Mouse (Mus musculus): ENCODE measurements around the gene Ndc1. TPM values are rescaled to one million over a fixed set of nuclear protein-coding genes. Genes with fewer than 3 reads are reported as not detected.
A peak's percentile ranks its signal among the peaks of the same experiment; 100 is the strongest.

Gene Ndc1
- polyA plus RNA-seq, 1 experiment from 2014 or later = 54.5 TPM

DNA sequence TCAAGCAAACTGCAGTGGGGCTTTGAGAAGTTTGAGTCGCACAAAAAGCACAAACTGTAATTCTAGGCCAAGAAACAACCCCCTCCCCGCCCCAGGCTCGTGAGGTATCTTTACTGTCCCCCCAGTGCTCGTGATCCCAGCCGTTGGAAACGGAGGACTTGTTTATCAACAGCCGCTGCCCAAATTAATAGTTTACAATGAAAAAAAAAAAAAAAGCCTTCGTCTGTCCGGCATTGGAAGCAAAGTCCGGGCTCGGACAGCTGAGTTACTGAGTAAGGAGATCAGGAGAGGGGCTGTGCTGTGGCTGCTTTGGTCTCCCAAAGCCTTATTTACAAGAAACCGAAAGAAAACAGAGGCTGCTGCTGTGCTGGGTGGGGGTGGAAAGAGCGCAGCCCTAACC lies 72.7 kb downstream of the Ndc1 start:
- no peaks in the 10 kb centered on the region for H3K36me3 ChIP-seq (ENCODE audit: control insufficient read depth, insufficient read depth, low read length)
- peaks cover 26% of the 10 kb centered on the region for H3K27me3 ChIP-seq (ENCODE audit: control insufficient read depth, insufficient read depth, low read length)
- 19% methylated on average over 13 of the region's 13 CpGs for WGBS
- no peak for DNase-seq (ENCODE audit: low spot score)
- H3K27ac ChIP-seq (ENCODE audit: low read depth, low read length) = no peak overlapping the region
- ATAC-seq (replicated peaks; ENCODE audit: low FRiP score) = no peak
- no peak overlapping the region for H3K4me3 ChIP-seq (ENCODE audit: low read depth, low read length)
- H3K4me1 ChIP-seq (replicated peaks; ENCODE audit: control insufficient read depth, insufficient read depth, low read length) = peaks cover 10% of the 10 kb centered on the region; the same call in 1 of the 2 replicates
- H3K9me3 ChIP-seq (ENCODE audit: control insufficient read depth, low read length) = no peaks in the 10 kb centered on the region
- H3K9ac ChIP-seq (ENCODE audit: low read length) = no peak overlapping the region
- H3K4me2 ChIP-seq (ENCODE audit: low read depth, low read length, severe bottlenecking) = peak overlapping the region; percentile 22; the same call in 1 of the 2 replicates

GRCm38 (mm10) chr4:107442288-107442687 lies 74.7 kb downstream of the Ndc1 start:
- no peaks in the 10 kb centered on the region for H3K9me3 ChIP-seq (ENCODE audit: control insufficient read depth, low read length)
- H3K36me3 ChIP-seq (ENCODE audit: control insufficient read depth, insufficient read depth, low read length) = no peaks in the 10 kb centered on the region
- 68% methylated on average over 11 of the region's 11 CpGs for WGBS
- no peak overlapping the region for H3K4me3 ChIP-seq (ENCODE audit: low read depth, low read length)
- peaks cover 12% of the 10 kb centered on the region; the same call in 1 of the 2 replicates for H3K27me3 ChIP-seq (ENCODE audit: control insufficient read depth, insufficient read depth, low read length)
- H3K4me1 ChIP-seq (replicated peaks; ENCODE audit: control insufficient read depth, insufficient read depth, low read length) = peaks cover 7% of the 10 kb centered on the region; the same call in 1 of the 2 replicates
- no peak overlapping the region for H3K27ac ChIP-seq (ENCODE audit: low read depth, low read length)
- ATAC-seq (replicated peaks; ENCODE audit: low FRiP score) (no peak), DNase-seq (ENCODE audit: low spot score) (no peak)
- no peak overlapping the region for H3K4me2 ChIP-seq (ENCODE audit: low read depth, low read length, severe bottlenecking)
- no peak overlapping the region for H3K9ac ChIP-seq (ENCODE audit: low read length)

DNA sequence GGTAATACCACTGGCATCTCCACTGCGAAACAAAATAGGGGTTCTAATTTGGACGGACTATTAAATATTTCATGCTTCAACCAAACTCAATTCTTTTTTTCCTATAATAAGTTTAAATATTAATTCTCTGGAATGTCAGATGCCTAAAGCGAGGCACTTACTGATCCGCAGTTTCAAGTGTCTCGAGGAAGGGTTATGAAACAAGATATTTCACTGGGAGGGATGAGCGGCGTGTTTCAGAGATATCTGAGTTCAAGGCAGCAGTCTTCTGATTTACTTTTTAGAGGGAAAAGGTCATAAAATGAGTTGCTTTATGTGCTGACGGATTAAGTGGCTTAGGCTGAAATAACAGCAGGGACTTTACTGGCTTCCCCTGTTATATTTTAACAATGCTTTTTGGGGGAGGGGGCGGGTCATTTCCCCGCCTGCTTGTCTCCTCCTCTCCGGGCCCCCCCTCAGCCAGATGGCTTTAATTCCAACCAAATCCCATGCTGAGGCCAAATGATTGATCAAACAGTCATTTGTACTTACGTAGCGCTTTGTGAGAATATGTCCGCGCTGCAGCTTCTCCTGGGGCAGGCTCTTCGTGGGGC lies 75.4 kb downstream of the Ndc1 start:
- Histone ChIP-seq H3K4me1 (replicated peaks; ENCODE audit: control insufficient read depth, insufficient read depth, low read length) (peaks cover 7% of the 10 kb centered on the region; the same call in 1 of the 2 replicates), H3K27me3 (ENCODE audit: control insufficient read depth, insufficient read depth, low read length) (peaks cover 7% of the 10 kb centered on the region; the same call in 1 of the 2 replicates), H3K9ac (ENCODE audit: low read length) (no peak overlapping the region), H3K27ac (ENCODE audit: low read depth, low read length) (no peak overlapping the region), H3K36me3 (ENCODE audit: control insufficient read depth, insufficient read depth, low read length) (no peaks in the 10 kb centered on the region), H3K4me2 (ENCODE audit: low read depth, low read length, severe bottlenecking) (no peak overlapping the region), H3K4me3 (ENCODE audit: low read depth, low read length) (no peak overlapping the region), H3K9me3 (ENCODE audit: control insufficient read depth, low read length) (no peaks in the 10 kb centered on the region)
- ATAC-seq (replicated peaks; ENCODE audit: low FRiP score) (no peak), DNase-seq (ENCODE audit: low spot score) (no peak)
- 32% methylated on average over 16 of the region's 16 CpGs for WGBS

- peaks cover 6% of the 10 kb centered on the region; the same call in 1 of the 2 replicates for H3K27me3 ChIP-seq (ENCODE audit: control insufficient read depth, insufficient read depth, low read length)
- no peak overlapping the region for H3K4me3 ChIP-seq (ENCODE audit: low read depth, low read length)
- H3K36me3 ChIP-seq (ENCODE audit: control insufficient read depth, insufficient read depth, low read length) = no peaks in the 10 kb centered on the region
- no peak for ATAC-seq (replicated peaks; ENCODE audit: low FRiP score)
- H3K27ac ChIP-seq (ENCODE audit: low read depth, low read length) = no peak overlapping the region
- H3K9me3 ChIP-seq (ENCODE audit: control insufficient read depth, low read length) = no peaks in the 10 kb centered on the region
- no peak overlapping the region for H3K9ac ChIP-seq (ENCODE audit: low read length)
- WGBS = 46% methylated on average over 11 of the region's 11 CpGs
- H3K4me1 ChIP-seq (replicated peaks; ENCODE audit: control insufficient read depth, insufficient read depth, low read length) = peaks cover 7% of the 10 kb centered on the region; the same call in 1 of the 2 replicates
- no peak overlapping the region for H3K4me2 ChIP-seq (ENCODE audit: low read depth, low read length, severe bottlenecking)
- no peak for DNase-seq (ENCODE audit: low spot score)
Observed at GRCm38 (mm10) chr4:107443621-107444020, 76.0 kb downstream of the Ndc1 start.

DNA sequence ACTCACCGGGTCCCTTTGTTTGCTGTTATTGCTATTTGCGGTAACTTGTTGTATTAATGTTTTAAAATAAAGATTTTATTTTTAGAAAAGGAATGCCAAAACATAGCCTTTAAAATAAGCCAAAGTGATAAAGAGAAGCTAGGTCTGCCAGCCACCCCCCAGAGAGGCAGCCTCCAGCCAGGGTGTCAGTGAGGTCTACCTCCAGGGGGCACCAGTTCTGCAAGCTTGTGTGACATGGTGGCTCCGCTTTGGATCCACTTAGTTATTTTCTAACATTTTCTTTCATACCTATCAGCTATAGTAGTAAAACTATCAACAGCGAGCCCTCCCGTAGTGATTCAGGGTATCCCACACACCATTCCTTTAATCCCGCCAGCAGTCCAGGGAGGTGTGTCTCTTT lies 80.9 kb downstream of the Ndc1 start:
- no peak overlapping the region for H3K4me2 ChIP-seq (ENCODE audit: low read depth, low read length, severe bottlenecking)
- WGBS = 92% methylated on average over 6 of the region's 6 CpGs

DNA sequence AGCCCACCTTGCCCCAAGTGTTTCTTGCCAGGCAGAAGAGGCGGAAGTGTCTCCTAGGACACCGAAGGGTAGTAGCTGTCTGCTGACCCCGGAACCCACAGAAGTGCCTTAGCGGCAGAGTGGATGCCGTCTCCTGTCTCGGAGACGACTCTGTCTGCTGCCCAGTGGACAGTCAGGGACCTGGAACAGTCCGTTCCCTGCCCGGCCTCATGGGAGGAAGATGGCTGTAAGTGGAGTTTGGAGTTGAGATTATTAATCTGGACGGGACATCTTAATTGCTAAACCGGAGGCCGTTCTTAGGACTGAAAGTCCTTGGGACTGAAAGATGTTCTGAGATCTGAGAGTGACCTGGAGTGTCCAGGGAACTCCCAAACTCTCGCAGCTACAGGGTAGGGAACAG lies 81.9 kb downstream of the Ndc1 start:
- no peak for DNase-seq (ENCODE audit: low spot score)
- ATAC-seq (replicated peaks; ENCODE audit: low FRiP score) = no peak
- Histone ChIP-seq H3K27ac (ENCODE audit: low read depth, low read length) (no peak overlapping the region), H3K36me3 (ENCODE audit: control insufficient read depth, insufficient read depth, low read length) (no peaks in the 10 kb centered on the region), H3K9me3 (ENCODE audit: control insufficient read depth, low read length) (no peaks in the 10 kb centered on the region), H3K9ac (ENCODE audit: low read length) (no peak overlapping the region), H3K4me2 (ENCODE audit: low read depth, low read length, severe bottlenecking) (no peak overlapping the region), H3K4me1 (replicated peaks; ENCODE audit: control insufficient read depth, insufficient read depth, low read length) (0 out of 2 replicates have a peak, but pooled peaks cover 3% of the 10 kb centered on the region), H3K27me3 (ENCODE audit: control insufficient read depth, insufficient read depth, low read length) (no peaks in the 10 kb centered on the region), H3K4me3 (ENCODE audit: low read depth, low read length) (no peak overlapping the region)
- 87% methylated on average over 13 of the region's 13 CpGs for WGBS

More for the DNA sequence above, 80.9 kb downstream of the Ndc1 start:
- ATAC-seq (replicated peaks; ENCODE audit: low FRiP score) = no peak
- H3K27ac ChIP-seq (ENCODE audit: low read depth, low read length) = no peak overlapping the region
- peaks cover 5% of the 10 kb centered on the region; the same call in 1 of the 2 replicates for H3K4me1 ChIP-seq (replicated peaks; ENCODE audit: control insufficient read depth, insufficient read depth, low read length)
- DNase-seq (ENCODE audit: low spot score) = no peak
- H3K36me3 ChIP-seq (ENCODE audit: control insufficient read depth, insufficient read depth, low read length) = no peaks in the 10 kb centered on the region
- H3K9ac ChIP-seq (ENCODE audit: low read length) = no peak overlapping the region
- no peak overlapping the region for H3K4me3 ChIP-seq (ENCODE audit: low read depth, low read length)
- H3K27me3 ChIP-seq (ENCODE audit: control insufficient read depth, insufficient read depth, low read length) = peaks cover 3% of the 10 kb centered on the region; the same call in 1 of the 2 replicates
- no peaks in the 10 kb centered on the region for H3K9me3 ChIP-seq (ENCODE audit: control insufficient read depth, low read length)

GRCm38 (mm10) chr4:107452266-107453015 lies 84.9 kb downstream of the Ndc1 start:
- Histone ChIP-seq H3K9me3 (ENCODE audit: control insufficient read depth, low read length) (no peaks in the 10 kb centered on the region), H3K27ac (ENCODE audit: low read depth, low read length) (no peak overlapping the region)

DNA sequence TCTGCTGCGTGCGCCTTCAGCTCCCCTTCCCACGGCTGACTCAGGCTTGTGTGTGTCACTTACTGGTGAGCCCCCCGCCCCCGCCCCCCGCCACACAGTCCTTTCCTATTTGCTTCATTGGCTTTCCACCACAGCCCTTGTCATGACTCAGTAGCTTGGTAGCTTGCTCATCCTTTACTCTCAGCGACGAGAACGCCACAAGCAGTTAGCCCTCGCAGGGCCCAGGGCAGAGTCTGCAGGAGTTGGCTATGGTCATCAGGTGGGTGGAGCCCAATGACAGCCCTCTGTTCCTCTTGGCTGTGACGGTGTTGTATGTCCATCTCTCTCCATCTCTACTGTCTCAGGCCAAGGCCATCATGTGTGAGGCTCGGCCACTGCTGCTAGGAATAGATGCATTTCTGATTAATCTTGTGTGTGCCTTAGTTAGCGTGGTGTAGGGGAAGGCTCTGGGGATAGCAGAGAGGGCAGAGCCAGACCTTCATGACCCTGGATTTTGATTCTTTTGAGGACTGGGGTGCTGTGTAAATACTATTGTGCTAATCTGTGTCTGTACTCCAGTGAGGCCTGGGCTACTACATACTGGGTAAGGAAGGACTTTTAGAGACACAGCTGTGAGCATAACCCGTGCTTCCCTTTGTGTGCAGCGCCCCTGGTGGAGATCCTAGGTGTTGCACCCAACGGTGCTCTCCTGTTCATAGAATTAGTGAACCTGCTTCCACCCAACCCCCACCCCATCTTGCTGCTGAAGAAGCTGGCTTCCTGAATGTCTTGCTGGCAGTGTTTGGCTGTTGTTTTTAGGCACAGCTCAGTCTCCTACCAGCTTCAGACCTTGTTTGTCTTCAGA lies 85.8 kb downstream of the Ndc1 start:
- Histone ChIP-seq H3K4me3 (ENCODE audit: low read depth, low read length) (no peak overlapping the region), H3K27me3 (ENCODE audit: control insufficient read depth, insufficient read depth, low read length) (no peaks in the 10 kb centered on the region), H3K27ac (ENCODE audit: low read depth, low read length) (no peak overlapping the region), H3K36me3 (ENCODE audit: control insufficient read depth, insufficient read depth, low read length) (no peaks in the 10 kb centered on the region), H3K4me1 (replicated peaks; ENCODE audit: control insufficient read depth, insufficient read depth, low read length) (0 out of 2 replicates have a peak, but pooled peaks cover 3% of the 10 kb centered on the region), H3K9ac (ENCODE audit: low read length) (peak overlapping the region; percentile 16; the same call in 1 of the 2 replicates), H3K4me2 (ENCODE audit: low read depth, low read length, severe bottlenecking) (no peak overlapping the region), H3K9me3 (ENCODE audit: control insufficient read depth, low read length) (no peaks in the 10 kb centered on the region)
- ATAC-seq (replicated peaks; ENCODE audit: low FRiP score) = peak; percentile 84
- 61% methylated on average over 16 of the region's 16 CpGs for WGBS
- DNase-seq (ENCODE audit: low spot score) = peak; percentile 94

More at GRCm38 (mm10) chr4:107452266-107453015, 84.9 kb downstream of the Ndc1 start:
- Histone ChIP-seq H3K9ac (ENCODE audit: low read length) (no peak overlapping the region), H3K4me2 (ENCODE audit: low read depth, low read length, severe bottlenecking) (no peak overlapping the region), H3K4me3 (ENCODE audit: low read depth, low read length) (no peak overlapping the region), H3K4me1 (replicated peaks; ENCODE audit: control insufficient read depth, insufficient read depth, low read length) (0 out of 2 replicates have a peak, but pooled peaks cover 3% of the 10 kb centered on the region), H3K36me3 (ENCODE audit: control insufficient read depth, insufficient read depth, low read length) (no peaks in the 10 kb centered on the region), H3K27me3 (ENCODE audit: control insufficient read depth, insufficient read depth, low read length) (no peaks in the 10 kb centered on the region)
- ATAC-seq (replicated peaks; ENCODE audit: low FRiP score) (no peak), DNase-seq (ENCODE audit: low spot score) (no peak)
- 55% methylated on average over 18 of the region's 18 CpGs for WGBS
